Mouse (Mus musculus): ENCODE results near the gene Aaed1.

- TF ChIP-seq GATA1 (IDR thresholded peaks at IDR 0.05; ENCODE audit: low read length) (no peak), TAL1 (IDR thresholded peaks at IDR 0.05; ENCODE audit: low read length) (no peak)
These were observed 31.6 kb upstream of the Aaed1 start for GRCm38 (mm10) chr13:64344082-64344501.
